Mouse (Mus musculus) hindbrain, embryonic 10.5 days (tissue): ENCODE measurements around the gene Zbtb3. TPM values are rescaled to one million over a fixed set of nuclear protein-coding genes. Genes with fewer than 3 reads are reported as not detected.

Experiments used
- polyA plus RNA-seq: library from polyadenylated mRNA; unstranded; fragments of >200 nt; fragmentation: Nextera tagmentation; extraction: Ambion mirVana; gene quantifications from 2 replicates; pipeline ENCODE4 v1.2.1, GENCODE M21; 2016

Zbtb3 gene
- polyA plus RNA-seq, 1 experiment from 2014 or later, result 8.3 TPM

Other genes with a start within 250 kb of the Zbtb3 start
- gene Slc22a8, start 211.3 kb upstream of the Zbtb3 start, polyA plus RNA-seq, result 0.09 and 0.21 TPM in 2 replicates
- gene Slc22a6, start 184.5 kb upstream of the Zbtb3 start, polyA plus RNA-seq, result 0.14 and 0.16 TPM in 2 replicates
- gene Chrm1, start 138.8 kb upstream of the Zbtb3 start, polyA plus RNA-seq, result 0.05 TPM in 2 replicates
- 128 and 146 TPM in 2 replicates for gene Slc3a2, start 79.2 kb upstream of the Zbtb3 start, polyA plus RNA-seq
- gene Wdr74, start 66.7 kb upstream of the Zbtb3 start, polyA plus RNA-seq, result 112 and 115 TPM in 2 replicates
- 2.8 and 2.9 TPM in 2 replicates for gene 1700092M07Rik, start 61.8 kb upstream of the Zbtb3 start, polyA plus RNA-seq
- 95.6 and 106 TPM in 2 replicates for gene Stx5a, start 61.1 kb upstream of the Zbtb3 start, polyA plus RNA-seq
- gene Nxf1, start 45.5 kb upstream of the Zbtb3 start, polyA plus RNA-seq, result 233 and 249 TPM in 2 replicates
- 185 and 220 TPM in 2 replicates for gene Tmem223, start 31.6 kb upstream of the Zbtb3 start, polyA plus RNA-seq
- gene Tmem179b, start 28.1 kb upstream of the Zbtb3 start, polyA plus RNA-seq, result 51.7 and 54.4 TPM in 2 replicates
- 43.8 and 44.2 TPM in 2 replicates for gene Taf6l, start 16.1 kb upstream of the Zbtb3 start, polyA plus RNA-seq
- gene Polr2g, start 4.0 kb upstream of the Zbtb3 start, polyA plus RNA-seq, result 189 and 194 TPM in 2 replicates
- gene Ttc9c, start 16.8 kb downstream of the Zbtb3 start, polyA plus RNA-seq, result 52.0 and 67.5 TPM in 2 replicates
- 4.1 and 4.5 TPM in 2 replicates for gene Hnrnpul2, start 17.5 kb downstream of the Zbtb3 start, polyA plus RNA-seq
- 0.31 TPM in 1 of 2 replicates, not detected in the other for gene AC129217.1, start 27.2 kb downstream of the Zbtb3 start, polyA plus RNA-seq
- gene Bscl2, start 34.9 kb downstream of the Zbtb3 start, polyA plus RNA-seq, result 55.8 and 64.3 TPM in 2 replicates
- gene Gng3, start 36.6 kb downstream of the Zbtb3 start, polyA plus RNA-seq, result 66.7 and 140 TPM in 2 replicates
- gene Lrrn4cl, start 48.2 kb downstream of the Zbtb3 start, polyA plus RNA-seq, result 0.44 and 0.47 TPM in 2 replicates
- gene Ubxn1, start 68.9 kb downstream of the Zbtb3 start, polyA plus RNA-seq, result 201 and 202 TPM in 2 replicates
- 57.9 and 62.5 TPM in 2 replicates for gene Uqcc3, start 78.4 kb downstream of the Zbtb3 start, polyA plus RNA-seq
- gene Lbhd1, start 81.2 kb downstream of the Zbtb3 start, polyA plus RNA-seq, result 111 and 112 TPM in 2 replicates
- gene Gm49403, start 81.4 kb downstream of the Zbtb3 start, polyA plus RNA-seq, result not detected in 2 replicates
- gene 1810009A15Rik, start 86.3 kb downstream of the Zbtb3 start, polyA plus RNA-seq, result 139 and 159 TPM in 2 replicates
- 0.22 TPM in 1 of 2 replicates, not detected in the other for gene Gm49416, start 86.4 kb downstream of the Zbtb3 start, polyA plus RNA-seq
- gene Ints5, start 90.5 kb downstream of the Zbtb3 start, polyA plus RNA-seq, result 56.4 and 60.3 TPM in 2 replicates
- 113 and 125 TPM in 2 replicates for gene Ganab, start 95.5 kb downstream of the Zbtb3 start, polyA plus RNA-seq
- 63.1 and 78.0 TPM in 2 replicates for gene B3gat3, start 117.8 kb downstream of the Zbtb3 start, polyA plus RNA-seq
- gene Rom1, start 126.8 kb downstream of the Zbtb3 start, polyA plus RNA-seq, result 3.4 and 4.2 TPM in 2 replicates
- gene Eml3, start 127.0 kb downstream of the Zbtb3 start, polyA plus RNA-seq, result 21.3 and 24.9 TPM in 2 replicates
- gene Mta2, start 139.3 kb downstream of the Zbtb3 start, polyA plus RNA-seq, result 178 and 184 TPM in 2 replicates
- 39.3 and 41.2 TPM in 2 replicates for gene Tut1, start 151.3 kb downstream of the Zbtb3 start, polyA plus RNA-seq
- 402 and 497 TPM in 2 replicates for gene Eef1g, start 164.5 kb downstream of the Zbtb3 start, polyA plus RNA-seq
- 8.1 and 11.0 TPM in 2 replicates for gene Ahnak, start 186.7 kb downstream of the Zbtb3 start, polyA plus RNA-seq